In genomic region chr3:129845868-129846267, GRCm38 (mm10) we compare ENCODE assay signal across 40 mouse cellular contexts. TPM values are rescaled to one million over a fixed set of nuclear protein-coding genes. Genes with fewer than 3 reads are reported as not detected.
"Had no signal": no experiment of that assay in that cellular context is flagged by ENCODE, and none has a peak within 500 bp of the region (broad histone marks: within the 10 kb centered on the region; RNA-seq: fewer than 3 reads in every experiment).

No protein-coding gene starts in this region.

- H3K27ac ChIP-seq: heart, embryonic 10.5 days; hindbrain, embryonic 10.5 days; hindbrain, embryonic 12.5 days; hindbrain, embryonic 14.5 days; intestine, embryonic 15.5 days; kidney, embryonic 15.5 days; kidney, postnatal 0 days; limb, embryonic 13.5 days; limb, embryonic 15.5 days; liver, embryonic 14.5 days had no signal

- H3K4me2 ChIP-seq: heart, embryonic 12.5 days; hindbrain, embryonic 12.5 days; hindbrain, embryonic 14.5 days; intestine, embryonic 15.5 days; kidney, embryonic 15.5 days; limb, embryonic 13.5 days; limb, embryonic 15.5 days had no signal

- H3K9ac ChIP-seq: heart, embryonic 12.5 days; hindbrain, embryonic 12.5 days; hindbrain, embryonic 14.5 days; intestine, embryonic 15.5 days; kidney, embryonic 15.5 days; limb, embryonic 13.5 days; limb, embryonic 15.5 days; liver, embryonic 14.5 days had no signal

- H3K36me3 ChIP-seq: heart, embryonic 10.5 days; heart, embryonic 12.5 days; hindbrain, embryonic 10.5 days; hindbrain, embryonic 12.5 days; intestine, embryonic 15.5 days; kidney, embryonic 15.5 days; limb, embryonic 13.5 days; limb, embryonic 15.5 days had no signal

- DNase-seq: gastrocnemius, postnatal 14 days; gastrocnemius, postnatal 36 days; heart, adult 18-20 months; heart, postnatal 10 days; heart, postnatal 4 days; kidney, adult 2 months; kidney, adult 9 months; kidney, postnatal 14 days; kidney, postnatal 36 days; layer of hippocampus, adult 9-11 months; layer of hippocampus, postnatal 36 days; left cerebral cortex, postnatal 4 days had no signal

- H3K4me1 ChIP-seq: heart, embryonic 10.5 days; heart, embryonic 12.5 days; hindbrain, embryonic 10.5 days; hindbrain, embryonic 12.5 days; intestine, embryonic 15.5 days; kidney, embryonic 15.5 days; limb, embryonic 13.5 days; limb, embryonic 15.5 days had no signal

- H3K9me3 ChIP-seq: heart, embryonic 10.5 days; heart, embryonic 12.5 days; hindbrain, embryonic 10.5 days; hindbrain, embryonic 12.5 days; intestine, embryonic 15.5 days; kidney, embryonic 15.5 days; limb, embryonic 13.5 days; limb, embryonic 15.5 days had no signal

- H3K4me3 ChIP-seq: heart, embryonic 10.5 days; heart, embryonic 12.5 days; hindbrain, embryonic 10.5 days; hindbrain, embryonic 12.5 days; intestine, embryonic 15.5 days; kidney, embryonic 15.5 days; limb, embryonic 13.5 days; limb, embryonic 15.5 days had no signal

- ATAC-seq: hindbrain, embryonic 16.5 days; inflammation-experienced regulatory T-cells, adult 6 months; intestine, embryonic 15.5 days; intestine, postnatal 0 days had no signal

- H3K27me3 ChIP-seq: hindbrain, embryonic 12.5 days; intestine, embryonic 15.5 days; kidney, embryonic 15.5 days; limb, embryonic 13.5 days; limb, embryonic 15.5 days had no signal

RNA-seq across cellular contexts. Expression of gene Cfi, which starts 10.2 kb away (rescaled TPM):
- total RNA-seq: gastrocnemius, adult 8-10 months; gastrocnemius, postnatal 14 days; layer of hippocampus, adult 18-20 months; layer of hippocampus, postnatal 14 days; layer of hippocampus, postnatal 36 days; left cerebral cortex, adult 18-20 months; left cerebral cortex, postnatal 10 days; left cerebral cortex, postnatal 25 days; left cerebral cortex, postnatal 4 days had no signal
- polyA plus RNA-seq: inflammation-experienced regulatory T-cells, adult 6 months had no signal

RNA-seq across cellular contexts. Expression of gene Rrh, which starts 23.5 kb away (rescaled TPM):
- total RNA-seq: gastrocnemius, adult 18-20 months; gastrocnemius, adult 8-10 months; gastrocnemius, postnatal 14 days; gastrocnemius, postnatal 36 days; heart, adult 18-20 months; heart, postnatal 25 days had no signal
- polyA plus RNA-seq: gonadal fat pad, adult 2 months; heart, embryonic 10.5 days; heart, embryonic 14.5 days; hindbrain, embryonic 12.5 days; hindbrain, embryonic 14.5 days; intestine, embryonic 15.5 days; kidney, adult 2 months; large intestine, adult 2 months; limb, embryonic 11.5 days had no signal

RNA-seq across cellular contexts. Expression of gene Lrit3, which starts 42.0 kb away (rescaled TPM):
- total RNA-seq: gastrocnemius, adult 18-20 months; gastrocnemius, adult 8-10 months; gastrocnemius, postnatal 14 days; gastrocnemius, postnatal 36 days; heart, adult 18-20 months; heart, adult 8-10 months; heart, postnatal 10 days; heart, postnatal 25 days; heart, postnatal 4 days; layer of hippocampus, adult 18-20 months; layer of hippocampus, postnatal 14 days; layer of hippocampus, postnatal 36 days; left cerebral cortex, adult 18-20 months had no signal
- polyA plus RNA-seq: heart, embryonic 12.5 days; heart, embryonic 14.5 days; heart, embryonic 16.5 days; hindbrain, embryonic 10.5 days; hindbrain, embryonic 12.5 days; hindbrain, embryonic 14.5 days; hindbrain, embryonic 16.5 days; inflammation-experienced regulatory T-cells, adult 6 months; intestine, embryonic 15.5 days; kidney, embryonic 15.5 days; limb, embryonic 11.5 days; limb, embryonic 13.5 days; limb, embryonic 15.5 days; liver, embryonic 14.5 days had no signal
